Mouse (Mus musculus) urinary bladder, adult 18-20 months (tissue): Measurements from ENCODE around the gene Gdi1.

Experiments used
- DNase-seq, 2 experiments: peaks; one replicate each; pipeline ENCODE4 v3.0.0; 2022; ENCODE audit warnings: low spot score in 2 of 2, mixed read lengths in 2 of 2

Gdi1 gene

DNA sequence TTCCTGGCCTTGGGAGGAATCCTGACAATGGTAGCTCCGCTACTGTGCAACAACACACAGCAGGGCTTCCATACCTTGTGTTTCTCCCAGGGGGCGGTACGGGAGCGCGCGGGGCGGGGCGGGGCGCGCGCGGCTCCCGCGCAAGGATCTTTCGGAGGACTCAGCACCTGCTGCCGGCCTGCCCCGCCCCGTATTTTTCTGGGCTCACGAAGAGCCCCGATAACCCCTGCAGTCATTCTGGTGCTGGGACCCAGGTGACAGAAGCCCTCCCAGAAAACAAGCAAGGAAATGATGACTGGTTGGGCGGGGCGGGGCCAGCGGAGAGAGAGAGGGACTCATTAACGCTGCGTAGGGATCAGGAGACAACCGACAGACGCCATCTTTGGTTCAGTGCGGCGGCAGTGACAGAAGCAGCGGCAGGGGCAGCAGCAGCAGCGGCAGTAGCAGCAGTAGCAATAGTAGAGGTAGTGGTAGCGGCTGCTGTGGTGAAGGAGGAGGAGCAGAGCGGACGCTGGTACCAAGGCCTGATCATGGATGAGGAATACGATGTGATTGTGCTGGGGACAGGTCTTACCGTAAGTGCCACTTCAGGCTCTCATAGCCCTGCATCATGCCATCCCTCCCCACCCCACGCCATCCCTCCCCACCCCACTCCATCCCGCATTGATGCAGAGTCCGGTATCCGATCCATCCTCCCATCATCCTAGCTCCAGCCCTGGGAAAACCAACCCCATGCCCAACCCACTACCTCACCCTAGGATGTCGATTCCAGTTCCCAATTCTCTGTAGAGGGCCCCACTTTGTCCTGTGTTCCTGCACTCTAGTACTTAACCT is at the start of gene Gdi1:
Gdi1 (plus strand) TSS at position 132 of the 834 bp plus-strand sequence.
- peak; percentile 53 to 63 for DNase-seq

DNA sequence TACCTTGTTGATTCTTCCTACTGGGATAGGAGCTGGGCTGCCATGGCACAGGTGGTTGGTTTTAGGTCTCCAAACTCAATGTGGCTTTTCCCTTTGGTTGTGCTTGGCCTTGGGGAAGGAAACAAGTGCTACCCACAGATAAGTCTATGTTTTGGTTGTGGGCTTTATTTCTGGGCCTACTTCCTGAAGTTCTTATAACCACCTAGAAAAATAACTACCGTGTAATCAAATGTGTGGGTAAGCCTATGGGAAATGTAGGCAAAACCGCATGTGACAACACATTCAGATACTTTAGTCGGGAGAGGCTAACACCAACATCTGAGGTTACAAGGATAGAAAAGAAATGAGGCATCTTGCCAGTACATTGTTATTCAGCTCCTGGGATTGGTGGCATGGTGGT is 47.1 kb upstream of the Gdi1 start:
- DNase-seq, result no peak

DNA sequence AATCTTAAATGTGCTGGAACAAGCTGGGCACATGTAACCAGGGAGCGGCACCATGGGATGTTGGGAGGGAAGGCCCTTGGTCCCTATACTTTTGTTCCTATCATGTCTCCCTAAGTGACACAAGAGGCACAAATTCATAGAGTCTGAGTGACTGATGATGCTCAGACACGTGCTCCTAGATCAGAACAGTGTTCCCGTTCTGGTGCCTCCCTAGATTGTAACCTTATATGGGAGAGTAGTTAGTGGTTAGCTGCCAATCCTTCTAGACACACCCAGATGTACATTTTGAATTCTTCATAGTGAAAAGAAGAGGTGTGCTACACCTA is 35.1 kb upstream of the Gdi1 start:
- DNase-seq, result no peak

DNA sequence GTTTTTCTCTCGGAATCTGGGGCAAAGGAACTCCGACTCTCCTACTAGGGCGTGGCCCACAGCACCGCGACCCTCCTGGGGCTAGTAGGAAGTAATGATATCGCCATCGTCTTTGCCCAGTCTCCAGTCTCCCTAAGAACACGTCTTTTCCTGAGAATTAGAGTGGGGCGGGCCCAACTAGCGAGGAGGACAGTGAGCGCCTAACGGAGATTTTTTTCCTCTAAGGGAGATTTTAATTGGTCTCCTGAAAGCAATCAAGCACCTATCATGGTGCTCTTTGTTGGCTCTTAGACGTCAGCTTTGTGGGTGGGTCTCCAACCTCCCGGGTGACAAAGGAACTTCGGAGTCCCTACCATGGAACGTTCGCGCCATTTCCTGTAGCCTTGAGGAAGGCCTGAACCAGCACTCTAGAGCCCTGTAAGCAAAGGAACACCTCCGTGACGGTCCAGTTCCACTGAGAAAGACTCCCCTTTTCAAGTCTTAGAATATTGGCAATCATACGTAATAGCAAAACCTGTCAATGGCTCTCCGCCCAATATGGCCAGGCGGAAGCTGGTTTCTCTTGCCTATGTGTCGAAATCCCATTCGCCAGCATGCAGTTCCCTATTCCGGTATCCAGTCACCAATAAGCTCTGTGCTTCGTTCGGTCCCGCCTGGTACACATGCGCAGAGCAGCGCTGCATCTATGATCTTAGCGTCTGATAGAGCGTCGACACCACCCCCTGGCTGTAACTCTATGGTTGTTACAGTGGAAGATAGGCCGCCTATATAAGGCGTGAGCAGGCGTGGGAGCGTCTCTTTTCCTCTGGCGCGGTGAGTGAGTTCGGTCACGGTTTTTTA is 34.5 kb upstream of the Gdi1 start, which contains the start of gene Rpl10:
Rpl10 (plus strand) TSS at position 751 of the 840 bp plus-strand sequence.
- peak; percentile 66 to 87 for DNase-seq

DNA sequence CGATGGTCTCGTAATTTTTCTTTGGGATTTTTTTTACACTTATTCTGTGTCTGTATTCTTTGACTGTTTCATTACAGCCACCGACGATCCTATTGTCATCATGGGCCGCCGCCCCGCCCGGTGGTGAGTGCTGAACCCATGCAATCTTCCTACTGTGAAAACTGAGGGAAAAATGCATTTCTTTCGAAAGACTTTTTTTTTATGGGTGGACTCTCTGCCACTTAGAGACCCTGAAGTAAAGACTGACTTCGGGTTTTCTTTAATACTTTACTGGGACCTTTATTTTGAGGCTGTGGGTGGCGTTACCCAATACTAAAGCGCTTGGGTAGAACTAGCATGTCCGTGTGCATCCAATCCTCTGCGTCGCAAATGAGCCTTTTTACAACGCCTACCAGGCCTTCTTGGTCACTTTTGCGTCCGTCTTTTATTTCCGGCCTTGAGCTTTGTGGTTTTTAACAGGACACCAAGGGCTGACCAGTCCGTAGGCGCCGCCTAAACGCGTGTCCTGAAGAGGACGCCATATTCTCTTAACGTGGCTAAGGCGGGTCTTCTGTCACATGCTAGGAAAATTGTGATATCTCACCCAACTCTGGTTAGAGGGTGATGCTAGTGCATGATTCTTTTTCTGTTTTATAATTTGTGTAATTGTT is 33.8 kb upstream of the Gdi1 start:
- DNase-seq, result peak in 1 of 2 experiments; percentile 15

DNA sequence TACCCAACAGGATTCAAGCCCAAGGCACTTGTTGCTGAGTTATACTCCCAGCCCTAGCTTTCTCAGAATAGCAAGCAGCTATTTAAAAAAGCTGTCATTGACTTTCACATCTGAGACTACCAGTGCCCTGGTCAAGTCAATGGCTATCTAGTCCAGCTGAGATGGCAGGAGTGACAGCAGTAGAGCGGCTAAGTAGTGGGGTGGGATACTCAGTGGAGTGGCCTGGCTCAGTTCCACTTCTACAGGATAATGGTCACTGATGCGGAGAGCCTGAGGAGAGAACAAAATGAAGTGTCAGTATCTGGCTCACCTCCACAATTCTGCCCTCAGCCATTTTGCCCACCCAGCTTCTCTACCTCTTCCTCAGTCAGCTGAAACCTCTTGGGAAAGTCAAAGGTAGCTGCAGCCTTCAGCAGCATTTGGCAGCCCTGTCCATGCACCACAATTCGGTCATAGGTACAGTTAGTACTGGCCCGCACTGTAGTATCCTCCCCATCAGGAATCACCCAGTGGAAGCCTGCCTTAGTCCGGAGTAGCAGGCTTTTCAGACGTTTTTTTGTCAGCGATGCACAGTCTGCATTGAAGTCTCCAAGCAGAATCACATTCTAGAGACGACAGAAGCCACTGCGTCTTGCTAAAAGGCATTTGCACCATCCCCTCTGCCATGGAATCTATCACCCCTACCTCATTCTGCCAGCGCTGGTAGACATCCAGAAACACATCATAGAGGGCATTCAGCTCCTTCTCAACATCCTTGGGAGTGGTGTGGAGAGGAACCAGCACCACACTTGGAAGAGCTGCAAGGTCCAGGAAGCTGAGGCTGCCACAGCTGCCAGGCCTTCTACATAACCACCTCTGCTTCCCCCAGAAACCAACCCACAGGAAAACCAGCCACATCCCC is 31.1 kb upstream of the Gdi1 start:
- no peak for DNase-seq

DNA sequence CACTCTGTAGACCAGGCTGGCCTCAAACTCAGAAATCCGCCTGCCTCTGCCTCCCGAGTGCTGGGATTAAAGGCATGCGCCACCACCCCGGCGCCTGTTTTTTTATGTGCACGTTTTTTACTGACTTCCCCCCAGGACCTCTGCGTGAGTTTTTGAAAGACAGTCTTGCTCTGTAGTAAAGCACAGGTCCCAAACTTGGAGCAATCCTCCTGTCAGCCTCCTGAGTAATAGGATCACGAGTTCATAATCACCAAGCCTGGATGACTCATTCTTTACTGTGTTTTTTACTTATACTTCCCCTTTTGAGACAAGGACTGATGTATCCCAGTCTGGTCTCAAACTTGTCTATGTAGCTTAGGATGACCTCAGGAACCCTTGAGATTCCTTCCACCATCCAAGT is 26.9 kb upstream of the Gdi1 start:
- no peak for DNase-seq

DNA sequence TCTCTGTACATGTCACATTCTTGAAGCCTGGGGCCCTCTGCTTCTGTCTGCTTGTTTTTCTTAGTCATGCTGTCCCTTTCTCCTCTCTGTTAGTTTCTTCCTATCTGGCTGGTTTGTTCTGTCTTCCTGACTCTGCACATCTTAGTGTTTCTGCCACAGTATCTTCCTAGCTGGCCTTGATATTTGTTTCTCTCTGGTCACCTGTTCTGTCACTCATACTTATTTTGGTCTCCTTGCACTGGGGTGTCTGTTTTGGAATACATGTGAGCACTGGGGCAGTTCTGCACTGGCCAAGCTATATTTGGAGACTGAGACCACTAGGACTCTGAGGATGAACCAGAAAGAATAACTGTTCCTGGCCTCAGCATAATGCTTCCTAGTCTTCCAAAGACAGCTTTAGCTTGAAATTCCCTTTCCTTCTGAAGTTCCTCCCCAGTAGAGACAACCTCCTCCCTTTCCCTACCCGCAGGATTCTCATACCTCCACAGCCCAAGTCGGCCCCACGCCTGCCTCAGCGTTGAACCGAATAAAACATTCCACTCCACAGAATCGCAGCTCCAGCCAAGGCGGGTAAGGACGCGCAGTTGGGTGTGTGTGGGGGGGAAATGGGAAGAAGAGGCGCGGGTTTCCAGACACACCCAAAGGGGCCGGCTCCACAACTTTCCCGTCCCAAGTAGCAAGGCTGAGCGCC is 23.6 kb upstream of the Gdi1 start:
- DNase-seq, result no peak

DNA sequence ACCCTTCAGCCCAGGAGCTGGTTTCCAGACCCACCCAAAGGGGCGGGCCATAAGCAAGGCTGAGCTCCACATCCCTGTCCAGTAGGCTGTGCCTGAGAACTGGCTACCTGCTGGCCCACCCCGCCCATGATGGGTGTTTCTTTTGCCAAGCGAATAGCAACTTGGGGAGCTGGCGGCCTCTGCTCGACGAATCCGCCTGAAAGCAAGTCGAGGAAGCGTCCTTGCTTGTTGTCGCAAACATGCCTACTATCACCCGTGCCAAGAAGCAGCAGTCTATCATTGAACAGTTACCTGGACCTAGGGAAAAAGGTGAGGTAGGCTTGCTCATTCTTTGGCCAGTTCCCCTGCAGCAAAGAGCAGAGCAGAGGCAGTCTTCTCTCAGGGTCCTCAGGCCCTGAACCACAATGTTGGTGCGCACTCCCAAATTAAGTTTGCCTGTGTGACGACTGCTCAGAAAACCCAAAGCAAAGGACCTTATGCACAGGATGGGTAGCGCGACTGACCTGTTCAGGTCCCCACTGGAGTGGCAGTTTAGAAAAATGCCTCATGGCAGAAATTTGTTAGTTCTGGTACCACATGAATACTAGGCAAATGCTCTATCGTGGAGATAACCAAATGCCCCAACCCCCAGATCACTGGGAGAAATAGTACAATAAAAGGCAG is 22.9 kb upstream of the Gdi1 start, which contains the start of the genes Taz and Dnase1l1:
Taz (plus strand) TSS at position 181 of the 663 bp plus-strand sequence.
Dnase1l1 (minus strand) TSS at position 606 of the 663 bp plus-strand sequence.
- DNase-seq, result peak; percentile 48 to 82

DNA sequence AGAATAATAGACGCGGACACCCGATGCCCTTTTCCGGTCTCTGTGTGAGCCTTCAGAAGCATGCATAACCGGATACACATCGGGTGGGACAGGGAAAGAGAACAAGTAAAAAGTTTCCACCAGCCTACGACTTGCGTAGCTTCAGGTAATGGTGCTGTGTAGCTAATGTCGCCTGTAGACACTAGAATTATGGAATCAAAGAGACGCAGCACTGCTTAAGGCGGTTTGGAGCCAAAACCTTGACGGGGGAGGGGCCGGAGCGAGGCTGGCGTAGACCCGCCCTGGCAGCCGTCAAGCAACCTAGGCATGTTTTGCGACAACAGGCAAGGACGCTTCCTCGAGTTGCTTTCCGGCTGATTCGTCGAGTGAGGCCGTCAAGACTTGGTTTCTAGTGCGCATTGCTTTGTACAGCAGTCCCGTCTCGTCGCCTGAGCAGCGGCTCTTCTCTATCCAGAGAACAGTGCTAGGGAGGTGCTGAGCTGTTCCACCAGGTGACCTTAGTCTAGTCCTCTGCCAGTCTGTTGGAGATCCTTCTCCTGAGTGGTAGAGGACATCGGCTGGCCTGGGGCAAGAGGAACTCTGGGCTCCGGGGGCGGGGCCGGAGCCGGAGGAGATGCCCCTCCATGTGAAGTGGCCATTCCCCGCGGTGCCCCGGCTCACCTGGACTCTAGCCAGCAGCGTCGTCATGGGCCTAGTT is 22.3 kb upstream of the Gdi1 start:
- DNase-seq, result peak; percentile 70 to 81

DNA sequence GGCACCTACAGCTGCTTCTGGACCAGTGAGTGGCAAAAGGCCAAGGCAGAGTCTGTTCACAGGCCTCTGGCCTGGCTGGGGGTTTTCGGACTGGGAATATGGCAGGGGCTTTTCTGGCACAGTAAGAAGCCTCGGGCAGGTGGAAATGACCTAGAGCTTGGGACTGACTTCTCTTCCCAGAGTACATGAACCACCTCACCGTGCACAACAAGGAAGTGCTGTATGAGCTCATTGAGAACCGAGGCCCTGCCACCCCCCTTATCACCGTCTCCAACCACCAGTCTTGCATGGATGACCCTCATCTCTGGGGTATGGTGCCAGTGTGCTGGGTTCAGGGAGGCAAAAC is 21.7 kb upstream of the Gdi1 start:
- DNase-seq, result no peak

DNA sequence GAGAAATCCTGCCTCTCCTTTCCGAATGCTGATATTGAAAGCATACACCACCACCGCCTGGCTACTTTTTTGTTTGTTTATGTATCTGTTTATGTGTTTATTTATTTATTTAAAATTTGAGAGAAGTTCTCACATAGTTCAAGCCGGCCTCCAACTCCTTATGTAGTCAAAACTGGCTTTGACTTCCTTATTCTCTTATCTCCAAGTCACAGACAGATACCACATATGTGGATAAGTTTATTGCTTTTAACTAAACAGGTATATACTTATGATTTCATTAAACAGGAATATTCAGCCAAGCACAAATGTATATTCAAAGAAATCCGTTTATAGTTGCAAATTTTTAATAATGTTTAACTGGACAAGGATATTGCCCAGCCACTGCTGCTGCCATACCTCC is 11.4 kb upstream of the Gdi1 start:
- DNase-seq, result no peak

DNA sequence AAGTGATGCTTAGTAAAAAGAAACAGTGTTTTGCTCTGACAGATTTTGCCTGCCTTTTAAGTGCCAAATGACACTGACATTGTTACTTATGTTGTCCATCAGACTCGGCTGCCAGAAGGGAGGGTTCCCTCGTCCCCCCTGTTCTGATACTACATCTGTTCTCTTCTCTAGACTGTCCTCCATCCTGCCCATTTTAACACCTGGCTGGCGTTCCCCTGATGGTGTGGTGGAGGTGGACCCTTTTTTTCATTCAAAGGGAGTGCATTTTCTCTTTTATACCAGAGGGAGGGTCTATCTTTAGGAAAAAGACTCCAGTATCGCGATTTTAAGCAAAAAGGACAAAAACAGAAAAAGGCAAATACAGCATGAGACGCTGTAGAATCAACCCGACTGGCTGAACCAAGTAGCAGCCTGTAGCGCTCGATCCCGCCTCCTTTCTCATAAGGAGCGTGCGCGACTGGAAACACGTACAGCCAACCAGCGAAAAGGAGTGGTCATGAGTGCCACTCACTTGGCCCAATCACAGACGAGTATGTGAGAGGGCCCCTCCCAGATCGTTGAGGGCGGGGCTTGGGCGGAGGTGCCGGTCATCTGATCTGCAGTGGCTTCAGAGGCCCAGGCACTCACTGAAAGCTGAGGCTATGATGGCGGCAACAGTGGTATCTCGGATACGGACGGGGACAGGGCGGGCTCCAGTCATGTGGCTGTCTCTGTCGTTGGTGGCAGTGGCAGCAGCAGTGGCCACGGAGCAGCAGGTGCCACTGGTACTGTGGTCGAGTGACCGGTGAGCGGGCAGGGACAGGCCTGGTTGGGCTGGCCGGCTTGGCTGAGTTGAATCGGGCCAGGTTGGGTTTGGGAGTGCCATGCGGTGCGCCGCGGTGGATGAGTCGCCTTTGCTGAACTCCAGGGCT is 8.0 kb upstream of the Gdi1 start, which contains the start of gene Atp6ap1:
Atp6ap1 (plus strand) TSS at position 560 of the 911 bp plus-strand sequence.
- peak; percentile 90 to 94 for DNase-seq

DNA sequence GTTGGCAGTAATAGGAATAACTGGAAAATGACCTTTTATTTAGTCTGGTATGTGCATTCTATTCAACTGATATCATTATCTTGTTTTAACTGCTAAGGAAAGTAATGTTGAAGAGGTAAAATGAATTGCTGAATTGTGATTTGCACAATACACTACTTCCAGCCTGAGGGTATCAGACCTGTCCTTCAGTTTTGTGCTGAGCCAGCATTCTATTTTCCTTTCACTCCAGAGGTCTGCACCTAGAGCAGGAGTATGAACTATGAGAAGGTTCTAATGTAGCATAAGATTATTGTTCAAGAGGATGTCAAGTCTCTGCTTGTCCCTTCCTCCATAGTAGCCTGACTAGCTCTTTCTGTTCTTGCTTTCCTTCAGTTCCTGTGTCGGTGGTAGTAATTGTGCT is 6.5 kb upstream of the Gdi1 start:
- no peak for DNase-seq

DNA sequence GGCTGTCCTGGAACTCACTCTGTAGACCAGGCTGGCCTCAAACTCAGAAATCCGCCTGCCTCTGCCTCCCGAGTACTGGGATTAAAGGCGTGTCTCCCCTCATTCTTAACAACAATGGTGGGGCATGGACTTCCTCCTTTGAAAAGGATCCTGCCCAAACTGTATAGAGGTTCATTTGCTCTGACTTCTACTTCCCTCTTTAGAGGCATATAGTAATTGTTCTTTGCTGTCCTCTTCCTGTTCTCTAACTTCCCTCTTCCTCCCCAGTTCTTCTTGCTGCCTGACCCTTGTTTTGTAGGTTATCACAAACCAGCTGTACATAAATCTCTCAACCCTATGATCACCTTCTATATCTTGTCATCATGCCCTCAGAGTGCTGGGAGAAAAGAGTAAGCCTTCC is 5.1 kb upstream of the Gdi1 start:
- DNase-seq, result no peak

DNA sequence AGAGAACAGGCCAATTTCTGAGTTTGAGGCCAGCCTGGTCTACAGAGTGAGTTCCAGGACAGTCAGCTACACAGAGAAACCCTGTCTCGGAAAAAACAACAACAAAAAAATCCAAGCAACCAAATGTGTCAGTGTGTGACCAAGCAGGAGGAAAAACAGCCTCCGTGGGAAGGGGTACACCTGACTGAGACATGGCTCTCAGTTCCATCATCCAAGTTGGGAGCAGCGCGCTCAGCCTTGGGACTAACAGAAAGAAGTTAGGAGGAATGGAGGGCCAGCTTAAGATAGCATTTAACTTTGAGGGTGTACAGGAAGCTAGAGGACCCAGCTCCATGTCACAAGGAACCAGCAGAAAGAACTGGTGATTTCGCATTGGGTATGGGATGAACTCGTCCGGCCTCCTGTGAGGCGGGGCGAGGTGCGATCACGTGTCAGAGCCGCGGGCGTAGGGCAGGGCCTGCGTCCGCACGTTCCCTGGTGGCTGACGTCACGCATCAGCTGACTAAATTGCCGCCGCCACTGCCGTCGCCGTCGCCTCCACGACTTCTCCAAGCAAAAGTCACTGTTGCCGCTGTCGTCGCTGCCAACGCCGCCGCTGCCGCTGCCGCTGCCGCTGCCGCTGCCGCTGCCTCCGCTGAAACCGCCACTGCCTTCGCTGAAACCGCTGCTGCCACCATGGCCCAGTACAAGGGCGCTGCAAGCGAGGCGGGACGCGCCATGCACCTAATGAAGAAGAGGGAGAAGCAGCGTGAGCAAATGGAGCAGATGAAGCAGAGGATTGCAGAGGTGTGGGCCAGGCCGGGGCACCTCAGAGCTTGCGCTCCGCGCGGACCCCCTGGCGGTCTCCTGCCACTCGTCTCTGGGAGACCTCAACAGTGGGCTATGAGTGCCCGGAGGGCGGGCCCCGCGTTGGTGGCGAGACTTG is 8.0 kb downstream of the Gdi1 start, which contains the start of gene Fam50a:
Fam50a (plus strand) TSS at position 494 of the 925 bp plus-strand sequence.
- peak; percentile 65 to 84 for DNase-seq

DNA sequence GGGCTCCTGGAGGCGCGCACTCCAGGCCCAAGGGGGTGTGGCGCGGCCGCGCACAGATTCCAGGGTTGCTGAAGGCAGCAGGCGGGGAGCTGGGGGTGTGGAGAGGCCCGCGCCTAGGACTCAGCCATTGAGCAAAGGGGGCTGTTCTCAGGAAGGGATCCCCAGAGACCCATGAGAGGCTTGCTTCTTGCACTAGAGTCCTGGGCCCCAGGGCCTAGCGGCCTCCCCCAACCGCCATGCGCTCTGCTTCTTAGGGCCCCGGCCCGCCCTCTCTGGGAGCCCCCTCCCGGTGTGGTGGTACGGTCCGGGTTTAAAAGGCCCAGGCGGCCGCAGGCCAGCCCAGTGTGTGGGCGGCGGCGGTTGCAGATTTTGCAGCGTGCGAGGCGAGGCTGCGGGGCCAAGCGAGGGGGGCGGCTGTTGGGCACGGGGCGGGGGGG is 23.9 kb downstream of the Gdi1 start, which contains the start of gene Plxna3:
Plxna3 (plus strand) TSS at position 342 of the 437 bp plus-strand sequence.
- DNase-seq, result peak; percentile 64
